Mouse (Mus musculus) urinary bladder, postnatal 25 days (tissue): Measurements from ENCODE around the gene Srsf6.
"Not testable (repeated sequence)": the region's sequence is repeated elsewhere in the genome, so short reads cannot be mapped to it uniquely, and the experiment has no call there.

Experiments
- DNase-seq: peaks from one replicate; pipeline ENCODE4 v3.0.0; 2022; ENCODE audit warnings: low spot score

Srsf6 gene

GRCm38 (mm10) chr2:162931123-162931673 is at the start of gene Srsf6:
Gene Srsf6, plus strand, starts transcription at chr2:162931528.
- DNase-seq = peak; percentile 86

- no peak for DNase-seq
Observed at GRCm38 (mm10) chr2:162884101-162884500, 47.2 kb upstream of the Srsf6 start.

- DNase-seq = no peak
Observed at GRCm38 (mm10) chr2:162887121-162887520, 44.2 kb upstream of the Srsf6 start.

- DNase-seq = no peak
Observed at GRCm38 (mm10) chr2:162888677-162889076, 42.7 kb upstream of the Srsf6 start.

GRCm38 (mm10) chr2:162889191-162889590 is 42.1 kb upstream of the Srsf6 start:
- DNase-seq = no peak

GRCm38 (mm10) chr2:162889731-162890130 is 41.6 kb upstream of the Srsf6 start:
- no peak for DNase-seq

- DNase-seq = not testable (repeated sequence)
Observed at GRCm38 (mm10) chr2:162892979-162893378, 38.3 kb upstream of the Srsf6 start.

- DNase-seq = not testable (repeated sequence)
Observed at GRCm38 (mm10) chr2:162899256-162899655, 32.1 kb upstream of the Srsf6 start.

GRCm38 (mm10) chr2:162899880-162900589 is 31.3 kb upstream of the Srsf6 start:
- no peak for DNase-seq

GRCm38 (mm10) chr2:162900590-162900916 is 30.8 kb upstream of the Srsf6 start:
- no peak for DNase-seq

GRCm38 (mm10) chr2:162905902-162906301 is 25.4 kb upstream of the Srsf6 start:
- DNase-seq = no peak

GRCm38 (mm10) chr2:162908052-162908491 is 23.3 kb upstream of the Srsf6 start:
- no peak for DNase-seq

- no peak for DNase-seq
Observed at GRCm38 (mm10) chr2:162914040-162914439, 17.3 kb upstream of the Srsf6 start.

GRCm38 (mm10) chr2:162914519-162914918 is 16.8 kb upstream of the Srsf6 start:
- DNase-seq = no peak

- DNase-seq = no peak
Observed at GRCm38 (mm10) chr2:162919926-162920325, 11.4 kb upstream of the Srsf6 start.

GRCm38 (mm10) chr2:162922183-162922582 is 9.1 kb upstream of the Srsf6 start:
- DNase-seq = no peak

- DNase-seq = no peak
Observed at GRCm38 (mm10) chr2:162922834-162923233, 8.5 kb upstream of the Srsf6 start.

- no peak for DNase-seq
Observed at GRCm38 (mm10) chr2:162924126-162924525, 7.2 kb upstream of the Srsf6 start.

- DNase-seq = no peak
Observed at GRCm38 (mm10) chr2:162927918-162928585, 3.3 kb upstream of the Srsf6 start.

GRCm38 (mm10) chr2:162929704-162930103 is 1.6 kb upstream of the Srsf6 start:
- DNase-seq = no peak

GRCm38 (mm10) chr2:162930516-162931122 is 709 bp upstream of the Srsf6 start:
- DNase-seq = no peak

GRCm38 (mm10) chr2:162931674-162932650 is 634 bp downstream of the Srsf6 start:
- DNase-seq = peak; percentile 57
